Mouse (Mus musculus): Measurements from ENCODE around the gene Fkbp5.
A peak's percentile ranks its signal among the peaks of the same experiment; 100 is the strongest.

Fkbp5 gene

DNA sequence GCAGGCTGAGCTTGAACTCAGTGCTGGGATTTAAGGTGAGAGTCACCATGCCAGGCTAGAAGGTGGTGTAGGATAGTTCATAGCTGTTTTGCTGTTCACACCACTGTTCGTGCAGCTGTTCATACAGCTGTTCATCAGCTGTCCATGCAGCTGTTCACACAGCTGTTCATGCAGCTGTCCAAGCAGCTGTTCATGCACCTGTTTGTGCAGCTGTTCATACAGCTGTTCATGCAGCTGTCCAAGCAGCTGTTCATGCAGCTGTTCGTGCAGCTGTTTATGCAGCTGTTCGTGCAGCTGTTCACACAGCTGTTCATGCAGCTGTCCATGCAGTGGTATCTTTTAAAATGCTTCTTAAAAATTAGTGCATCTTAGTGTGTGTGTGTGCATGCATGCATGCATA, 128.8 kb downstream of the Fkbp5 start:
- Histone ChIP-seq H3K27me3 (ENCODE audit: insufficient read depth, low read length) (peaks cover 38% of the 10 kb centered on the region), H3K9me3 (ENCODE audit: low read length) (no peaks in the 10 kb centered on the region)
- TF ChIP-seq CTCF (conservative IDR thresholded peaks at IDR 0.05; ENCODE audit: low read length) (no peak), NANOG (IDR thresholded peaks at IDR 0.05; ENCODE audit: borderline replicate concordance, low read length) (no peak), POU5F1 (IDR thresholded peaks at IDR 0.05; ENCODE audit: borderline replicate concordance, low read length) (no peak)

DNA sequence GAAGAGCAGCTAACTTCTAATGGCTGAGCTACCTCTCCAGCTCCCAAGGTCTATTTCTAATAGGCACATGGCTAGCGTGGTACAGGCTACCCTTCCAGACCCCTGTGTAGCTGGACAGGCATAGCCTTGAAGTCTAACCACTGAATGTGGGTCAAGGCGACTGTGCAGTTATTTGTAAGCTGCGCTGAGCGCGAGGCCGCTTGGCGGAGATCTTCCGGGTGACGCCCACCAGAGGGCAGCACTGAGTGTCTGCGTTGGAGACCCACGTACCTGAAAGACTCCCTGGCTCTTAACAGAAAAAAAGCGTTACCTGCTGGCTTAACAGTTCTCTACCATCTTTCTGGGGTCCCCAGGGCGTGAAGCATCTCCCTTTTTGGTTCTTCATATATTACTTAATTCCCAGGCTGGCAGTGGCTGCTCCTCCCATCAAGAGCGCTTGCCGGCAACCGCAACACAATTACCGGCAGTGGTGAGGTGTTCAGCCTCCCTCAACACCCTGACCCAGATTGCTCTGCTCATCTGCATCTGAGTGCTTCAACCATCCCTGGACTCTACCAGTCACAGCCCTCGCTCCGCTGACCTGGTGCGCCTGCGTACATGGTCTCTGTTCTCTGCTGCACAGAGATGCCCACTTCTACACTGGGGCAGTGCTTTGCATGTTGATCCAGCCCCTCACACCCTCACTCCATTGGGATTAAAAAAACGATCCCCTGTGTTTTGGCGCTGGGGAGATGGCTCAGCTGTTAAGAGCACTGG, 131.0 kb downstream of the Fkbp5 start:
- Histone ChIP-seq H3K4me3 (replicated peaks; ENCODE audit: low read length) (peak overlapping the region; percentile 58), H3K27me3 (ENCODE audit: insufficient read depth, low read length) (peaks cover 38% of the 10 kb centered on the region), H3K4me1 (replicated peaks; ENCODE audit: low read depth, low read length) (peaks cover 32% of the 10 kb centered on the region), H3K36me3 (ENCODE audit: insufficient read depth, low read length) (no peaks in the 10 kb centered on the region), H3K9me3 (ENCODE audit: low read length) (no peaks in the 10 kb centered on the region)
- TF ChIP-seq CTCF (conservative IDR thresholded peaks at IDR 0.05; ENCODE audit: low read length): peak; percentile 79
- no peak for TF ChIP-seq NANOG (IDR thresholded peaks at IDR 0.05; ENCODE audit: borderline replicate concordance, low read length)

More for the DNA sequence above, 128.8 kb downstream of the Fkbp5 start:
- H3K4me3 ChIP-seq (replicated peaks; ENCODE audit: low read length): no peak overlapping the region
- peaks cover 41% of the 10 kb centered on the region for H3K4me1 ChIP-seq (replicated peaks; ENCODE audit: low read depth, low read length)
- no peaks in the 10 kb centered on the region for H3K36me3 ChIP-seq (ENCODE audit: insufficient read depth, low read length)

DNA sequence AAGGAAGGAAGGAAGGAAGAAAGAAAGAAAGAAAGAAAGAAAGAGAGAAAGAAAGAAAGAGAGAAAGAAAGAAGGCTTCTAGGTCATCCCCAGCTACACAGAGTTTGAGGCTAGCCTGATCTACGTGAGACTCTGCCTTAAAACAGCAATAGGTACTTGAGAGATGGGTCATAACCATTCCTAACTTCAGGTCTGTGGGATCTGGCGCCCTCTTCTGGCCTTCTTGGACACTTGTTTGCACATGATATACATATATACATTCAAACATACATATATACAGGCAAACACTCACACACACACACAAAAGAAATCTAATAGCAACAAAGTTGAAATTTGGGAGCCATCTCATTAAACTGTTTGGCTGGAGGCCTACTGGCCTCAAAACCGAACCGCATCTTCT, 133.0 kb downstream of the Fkbp5 start:
- peaks cover 49% of the 10 kb centered on the region for H3K4me1 ChIP-seq (replicated peaks; ENCODE audit: low read depth, low read length)
- TF ChIP-seq POU5F1 (IDR thresholded peaks at IDR 0.05; ENCODE audit: borderline replicate concordance, low read length) (no peak), CTCF (conservative IDR thresholded peaks at IDR 0.05; ENCODE audit: low read length) (peak; percentile 72)
- no peak overlapping the region for H3K4me3 ChIP-seq (replicated peaks; ENCODE audit: low read length)
- no peaks in the 10 kb centered on the region for H3K9me3 ChIP-seq (ENCODE audit: low read length)
- H3K27me3 ChIP-seq (ENCODE audit: insufficient read depth, low read length): peaks cover 30% of the 10 kb centered on the region
- H3K36me3 ChIP-seq (ENCODE audit: insufficient read depth, low read length): no peaks in the 10 kb centered on the region

DNA sequence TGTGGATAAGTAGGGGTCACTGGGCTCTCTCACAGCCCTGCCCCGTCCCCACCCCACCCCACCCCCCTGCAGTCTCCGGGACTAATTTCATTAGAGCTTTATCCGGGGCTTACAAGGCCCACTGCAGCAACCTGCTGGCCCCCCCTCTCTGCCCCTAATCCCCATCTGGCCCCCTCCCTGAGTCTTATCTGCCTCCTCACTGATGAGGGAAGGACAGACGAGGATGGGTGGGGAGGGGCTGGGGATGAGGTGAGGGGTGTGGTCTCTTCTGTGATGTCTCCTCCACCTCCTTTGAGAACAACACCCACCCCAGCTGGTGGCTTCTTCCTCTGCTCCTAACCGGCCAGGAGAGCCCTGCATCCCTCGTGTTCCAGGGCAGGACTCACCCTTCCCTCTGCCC, 137.1 kb downstream of the Fkbp5 start:
- peaks cover 41% of the 10 kb centered on the region for H3K4me1 ChIP-seq (replicated peaks; ENCODE audit: low read depth, low read length)
- H3K4me3 ChIP-seq (replicated peaks; ENCODE audit: low read length): peak overlapping the region; percentile 53
- no peaks in the 10 kb centered on the region for H3K9me3 ChIP-seq (ENCODE audit: low read length)
- TF ChIP-seq NANOG (IDR thresholded peaks at IDR 0.05; ENCODE audit: borderline replicate concordance, low read length) (no peak), POU5F1 (IDR thresholded peaks at IDR 0.05; ENCODE audit: borderline replicate concordance, low read length) (no peak)
- peaks cover 9% of the 10 kb centered on the region; the same call in 1 of the 2 replicates for H3K27me3 ChIP-seq (ENCODE audit: insufficient read depth, low read length)
- H3K36me3 ChIP-seq (ENCODE audit: insufficient read depth, low read length): no peaks in the 10 kb centered on the region

DNA sequence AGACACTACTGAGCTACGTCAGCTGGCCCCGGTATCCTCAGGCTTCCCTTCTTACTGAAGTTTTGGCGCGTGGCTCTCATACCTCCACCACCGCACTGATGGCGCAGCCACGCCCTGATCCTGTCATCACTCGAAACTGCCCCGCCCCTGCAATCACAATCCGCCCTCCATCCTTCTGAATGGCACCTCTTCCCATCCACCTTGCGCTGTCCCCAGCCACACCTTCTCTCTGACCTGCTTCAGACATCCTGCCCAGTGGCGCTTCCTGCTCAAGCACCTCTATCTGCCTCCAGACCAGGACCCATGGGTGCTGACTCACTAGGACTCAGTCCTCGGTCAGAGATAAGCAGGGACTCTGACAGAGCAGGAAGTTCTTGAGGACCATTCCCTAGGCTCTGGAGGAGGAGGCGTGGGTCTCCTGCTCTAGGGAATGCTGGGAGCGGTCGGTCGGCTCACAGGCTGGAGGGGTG, 141.7 kb downstream of the Fkbp5 start:
- H3K4me1 ChIP-seq (replicated peaks; ENCODE audit: low read depth, low read length): peaks cover 58% of the 10 kb centered on the region
- no peaks in the 10 kb centered on the region for H3K36me3 ChIP-seq (ENCODE audit: insufficient read depth, low read length)
- peak overlapping the region; percentile 70 for H3K4me3 ChIP-seq (replicated peaks; ENCODE audit: low read length)
- TF ChIP-seq NANOG (IDR thresholded peaks at IDR 0.05; ENCODE audit: borderline replicate concordance, low read length): no peak
- no peak for TF ChIP-seq CTCF (conservative IDR thresholded peaks at IDR 0.05; ENCODE audit: low read length)
- TF ChIP-seq POU5F1 (IDR thresholded peaks at IDR 0.05; ENCODE audit: borderline replicate concordance, low read length): no peak
- peaks cover 9% of the 10 kb centered on the region; the same call in 1 of the 2 replicates for H3K27me3 ChIP-seq (ENCODE audit: insufficient read depth, low read length)
- no peaks in the 10 kb centered on the region for H3K9me3 ChIP-seq (ENCODE audit: low read length)

DNA sequence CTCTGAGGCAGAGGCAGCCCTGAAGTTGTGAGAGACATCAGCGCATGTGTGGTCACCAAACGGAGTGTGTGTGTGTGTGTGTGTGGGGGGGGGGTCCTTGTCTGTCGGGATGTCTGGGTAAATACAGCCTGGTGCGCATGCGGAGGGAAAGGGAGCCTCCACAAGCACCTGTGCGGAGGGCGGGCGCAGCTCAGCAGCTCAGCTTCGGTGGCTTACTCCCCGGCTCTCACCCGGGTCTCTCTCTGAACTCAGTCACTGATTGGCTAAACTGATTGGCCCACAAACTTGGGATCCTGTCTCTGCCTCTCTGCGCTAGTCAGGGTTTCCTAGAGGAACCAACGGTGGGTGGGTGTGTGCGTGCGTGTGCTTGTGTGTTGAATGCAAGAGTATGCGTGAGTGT, 142.8 kb downstream of the Fkbp5 start:
- no peaks in the 10 kb centered on the region for H3K9me3 ChIP-seq (ENCODE audit: low read length)
- H3K4me1 ChIP-seq (replicated peaks; ENCODE audit: low read depth, low read length): peaks cover 47% of the 10 kb centered on the region
- no peak overlapping the region for H3K4me3 ChIP-seq (replicated peaks; ENCODE audit: low read length)
- no peaks in the 10 kb centered on the region for H3K36me3 ChIP-seq (ENCODE audit: insufficient read depth, low read length)
- TF ChIP-seq POU5F1 (IDR thresholded peaks at IDR 0.05; ENCODE audit: borderline replicate concordance, low read length) (no peak), CTCF (conservative IDR thresholded peaks at IDR 0.05; ENCODE audit: low read length) (no peak), NANOG (IDR thresholded peaks at IDR 0.05; ENCODE audit: borderline replicate concordance, low read length) (no peak)
- peaks cover 9% of the 10 kb centered on the region; the same call in 1 of the 2 replicates for H3K27me3 ChIP-seq (ENCODE audit: insufficient read depth, low read length)

DNA sequence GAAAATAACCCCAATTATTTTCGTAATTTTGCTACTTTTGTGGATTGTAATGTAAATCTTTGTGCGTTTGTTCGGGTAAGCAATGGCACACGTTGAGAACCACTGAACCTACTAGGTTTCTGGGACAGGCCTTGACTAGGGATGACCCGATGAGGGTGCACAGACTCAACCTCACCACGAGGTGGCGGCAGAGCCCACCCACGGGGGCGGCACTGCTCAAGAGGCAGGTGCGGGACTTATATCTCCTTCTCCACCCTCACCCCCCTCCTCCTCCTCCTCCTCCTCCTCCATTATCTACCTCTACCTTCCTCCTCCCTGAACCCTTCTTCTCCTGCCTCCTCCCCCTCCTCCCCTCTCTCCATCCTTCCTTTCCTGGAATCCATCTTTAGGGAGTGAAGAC, 143.5 kb downstream of the Fkbp5 start:
- Histone ChIP-seq H3K27me3 (ENCODE audit: insufficient read depth, low read length) (peaks cover 9% of the 10 kb centered on the region; the same call in 1 of the 2 replicates), H3K36me3 (ENCODE audit: insufficient read depth, low read length) (no peaks in the 10 kb centered on the region), H3K4me1 (replicated peaks; ENCODE audit: low read depth, low read length) (peaks cover 52% of the 10 kb centered on the region), H3K9me3 (ENCODE audit: low read length) (no peaks in the 10 kb centered on the region), H3K4me3 (replicated peaks; ENCODE audit: low read length) (no peak overlapping the region)
- TF ChIP-seq POU5F1 (IDR thresholded peaks at IDR 0.05; ENCODE audit: borderline replicate concordance, low read length): no peak
- TF ChIP-seq NANOG (IDR thresholded peaks at IDR 0.05; ENCODE audit: borderline replicate concordance, low read length): no peak
- peak; percentile 57 for TF ChIP-seq CTCF (conservative IDR thresholded peaks at IDR 0.05; ENCODE audit: low read length)

DNA sequence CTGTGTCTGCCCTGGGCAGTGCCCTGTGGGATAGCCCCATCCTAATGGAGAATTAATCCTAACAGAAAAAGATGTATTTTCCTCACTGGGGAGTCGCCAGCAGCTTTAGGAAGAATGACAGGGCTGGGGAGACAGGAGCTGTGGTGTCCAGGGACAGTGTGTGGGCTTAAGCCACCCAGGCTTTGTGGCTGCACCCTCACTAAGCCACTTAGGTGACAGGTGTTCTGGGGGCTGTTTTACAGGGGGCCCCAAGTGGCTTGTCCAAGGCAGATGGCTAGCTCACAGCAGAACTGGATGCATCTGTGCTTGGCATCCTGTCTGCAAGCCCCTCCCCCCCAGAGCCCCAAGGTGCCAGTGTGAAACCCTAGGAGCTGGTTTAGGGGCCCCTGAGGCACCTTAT, 145.4 kb downstream of the Fkbp5 start:
- TF ChIP-seq NANOG (IDR thresholded peaks at IDR 0.05; ENCODE audit: borderline replicate concordance, low read length): no peak
- no peak for TF ChIP-seq CTCF (conservative IDR thresholded peaks at IDR 0.05; ENCODE audit: low read length)
- no peak for TF ChIP-seq POU5F1 (IDR thresholded peaks at IDR 0.05; ENCODE audit: borderline replicate concordance, low read length)
- Histone ChIP-seq H3K4me3 (replicated peaks; ENCODE audit: low read length) (no peak overlapping the region), H3K4me1 (replicated peaks; ENCODE audit: low read depth, low read length) (peaks cover 59% of the 10 kb centered on the region), H3K9me3 (ENCODE audit: low read length) (no peaks in the 10 kb centered on the region), H3K36me3 (ENCODE audit: insufficient read depth, low read length) (no peaks in the 10 kb centered on the region), H3K27me3 (ENCODE audit: insufficient read depth, low read length) (peaks cover 3% of the 10 kb centered on the region; the same call in 1 of the 2 replicates)

DNA sequence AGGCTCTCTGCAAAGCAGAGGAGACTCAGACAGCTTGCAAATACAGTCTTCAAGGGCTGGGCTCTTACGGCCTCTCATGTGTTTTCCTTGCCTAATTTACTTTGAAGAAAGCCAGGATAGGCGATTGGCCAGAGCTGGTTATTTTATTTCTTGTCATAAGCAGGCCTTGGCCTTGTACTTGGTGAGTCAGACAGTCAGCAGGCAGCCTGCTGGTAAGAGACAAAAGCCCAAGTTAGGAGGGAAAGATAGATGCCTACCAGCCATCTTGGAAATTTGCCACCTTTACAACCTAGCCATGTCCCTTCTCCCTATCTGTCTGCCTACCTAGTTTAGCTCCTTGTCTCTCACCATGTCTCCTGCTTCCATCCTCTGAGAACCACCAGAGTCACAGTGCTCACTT, 146.0 kb downstream of the Fkbp5 start:
- Histone ChIP-seq H3K36me3 (ENCODE audit: insufficient read depth, low read length) (no peaks in the 10 kb centered on the region), H3K4me1 (replicated peaks; ENCODE audit: low read depth, low read length) (peaks cover 56% of the 10 kb centered on the region), H3K27me3 (ENCODE audit: insufficient read depth, low read length) (peaks cover 3% of the 10 kb centered on the region; the same call in 1 of the 2 replicates), H3K9me3 (ENCODE audit: low read length) (no peaks in the 10 kb centered on the region), H3K4me3 (replicated peaks; ENCODE audit: low read length) (no peak overlapping the region)
- no peak for TF ChIP-seq CTCF (conservative IDR thresholded peaks at IDR 0.05; ENCODE audit: low read length)
- TF ChIP-seq POU5F1 (IDR thresholded peaks at IDR 0.05; ENCODE audit: borderline replicate concordance, low read length): no peak
- no peak for TF ChIP-seq NANOG (IDR thresholded peaks at IDR 0.05; ENCODE audit: borderline replicate concordance, low read length)

Data from E14TG2a.4 (cell line).